Mouse (Mus musculus): ENCODE data around the gene Myh2. TPM values are rescaled to one million over a fixed set of nuclear protein-coding genes. Genes with fewer than 3 reads are reported as not detected.

Myh2 gene
- 0.03 TPM in 1 of 2 replicates, not detected in the other for polyA plus RNA-seq (2014; fragmentation: Nextera tagmentation; extraction: Ambion mirVana)

DNA sequence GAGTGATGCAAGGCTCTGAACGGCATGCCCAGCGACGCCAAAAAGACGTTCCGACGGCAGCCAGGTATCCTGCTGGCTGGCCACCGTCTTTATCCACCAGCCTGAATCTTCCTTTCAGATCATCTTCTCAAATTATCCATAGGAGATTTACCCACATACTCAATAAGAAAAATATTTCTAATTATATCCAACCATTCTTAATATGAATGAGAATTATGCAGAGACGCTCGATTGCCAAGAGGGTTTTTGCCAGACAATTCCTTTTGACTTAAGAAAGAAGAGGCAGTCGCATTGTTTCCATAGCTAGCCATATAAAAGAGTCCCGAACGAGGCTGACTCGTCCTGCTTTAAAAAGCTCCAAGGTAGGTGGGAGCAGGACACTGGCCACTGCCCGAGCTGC is at the start of gene Myh2:
TSS of gene Myh2 (plus strand) at position 301 of the 400 bp plus-strand sequence.
- Histone ChIP-seq H3K4me2 (replicated peaks; ENCODE audit: low read depth, low read length) (no peak within 1 kb of the TSS), H3K9ac (ENCODE audit: low read depth, low read length) (no peak within 1 kb of the TSS), H3K36me3 (ENCODE audit: control insufficient read depth, insufficient read depth, low read length) (no peaks in the 10 kb centered on the region), H3K4me3 (ENCODE audit: low read depth, low read length) (no peak within 1 kb of the TSS), H3K27ac (ENCODE audit: low read depth, low read length) (no peak within 1 kb of the TSS), H3K4me1 (replicated peaks; ENCODE audit: control insufficient read depth, insufficient read depth, low read length) (no peaks in the 10 kb centered on the region), H3K9me3 (ENCODE audit: control insufficient read depth, low read length) (no peaks in the 10 kb centered on the region), H3K27me3 (ENCODE audit: control insufficient read depth, insufficient read depth, low read length) (no peaks in the 10 kb centered on the region)
- ATAC-seq (ENCODE audit: low FRiP score) (no peak), DNase-seq (ENCODE audit: low spot score) (no peak)
- 73% methylated on average over 14 of the region's 14 CpGs for WGBS

DNA sequence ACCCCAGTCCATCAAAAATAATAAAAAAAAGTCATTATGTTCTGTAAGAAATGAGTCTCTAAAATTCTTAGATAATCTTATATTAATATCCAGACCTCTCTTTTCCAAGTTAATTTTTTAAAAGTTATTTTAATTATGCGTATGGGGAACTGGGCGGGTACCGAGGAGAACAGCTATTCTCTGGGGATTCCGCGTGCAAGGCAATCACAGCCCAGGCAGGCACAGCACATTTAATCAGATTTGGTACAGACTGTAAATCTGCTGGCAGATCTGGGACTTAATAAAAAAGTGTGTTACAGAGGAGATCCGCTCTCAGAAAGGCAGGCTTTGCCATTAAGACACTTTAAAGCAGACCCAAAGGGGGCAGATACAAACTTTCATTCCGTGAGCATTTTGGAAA is 45.9 kb upstream of the Myh2 start:
- DNase-seq (ENCODE audit: low spot score): no peak
- no peak for ATAC-seq (ENCODE audit: low FRiP score)
- Histone ChIP-seq H3K27ac (ENCODE audit: low read depth, low read length) (no peak overlapping the region), H3K9me3 (ENCODE audit: control insufficient read depth, low read length) (no peaks in the 10 kb centered on the region), H3K4me2 (replicated peaks; ENCODE audit: low read depth, low read length) (no peak overlapping the region), H3K9ac (ENCODE audit: low read depth, low read length) (no peak overlapping the region), H3K27me3 (ENCODE audit: control insufficient read depth, insufficient read depth, low read length) (no peaks in the 10 kb centered on the region), H3K4me1 (replicated peaks; ENCODE audit: control insufficient read depth, insufficient read depth, low read length) (no peaks in the 10 kb centered on the region), H3K4me3 (ENCODE audit: low read depth, low read length) (no peak overlapping the region), H3K36me3 (ENCODE audit: control insufficient read depth, insufficient read depth, low read length) (no peaks in the 10 kb centered on the region)
- 81% methylated on average over 7 of the region's 7 CpGs for whole genome bisulfite sequencing

DNA sequence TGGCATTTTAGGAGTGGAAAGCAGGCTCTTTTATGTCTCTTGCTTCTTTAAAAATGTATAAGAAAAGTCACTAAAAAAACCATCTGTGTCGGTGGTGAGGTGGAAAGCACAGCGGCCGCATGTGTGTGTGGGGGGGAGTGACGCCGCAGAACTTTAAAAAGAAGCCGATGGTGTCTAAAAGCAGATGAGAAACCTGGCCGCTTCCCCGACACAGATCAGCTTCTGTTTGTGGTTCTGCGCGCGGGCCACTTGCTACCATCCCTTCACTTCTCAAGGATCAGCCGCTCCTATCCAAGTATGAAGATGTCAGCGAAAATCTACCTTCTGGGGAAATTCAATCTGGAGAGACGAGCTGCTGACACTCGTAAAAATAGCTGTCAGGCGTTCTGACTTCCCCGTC is 45.5 kb upstream of the Myh2 start:
- Histone ChIP-seq H3K9me3 (ENCODE audit: control insufficient read depth, low read length) (no peaks in the 10 kb centered on the region), H3K4me2 (replicated peaks; ENCODE audit: low read depth, low read length) (no peak overlapping the region), H3K4me1 (replicated peaks; ENCODE audit: control insufficient read depth, insufficient read depth, low read length) (no peaks in the 10 kb centered on the region), H3K27me3 (ENCODE audit: control insufficient read depth, insufficient read depth, low read length) (no peaks in the 10 kb centered on the region), H3K27ac (ENCODE audit: low read depth, low read length) (no peak overlapping the region), H3K9ac (ENCODE audit: low read depth, low read length) (no peak overlapping the region), H3K36me3 (ENCODE audit: control insufficient read depth, insufficient read depth, low read length) (no peaks in the 10 kb centered on the region), H3K4me3 (ENCODE audit: low read depth, low read length) (no peak overlapping the region)
- DNase-seq (ENCODE audit: low spot score): no peak
- ATAC-seq (ENCODE audit: low FRiP score): no peak
- WGBS: 78% methylated on average over 17 of the region's 17 CpGs

DNA sequence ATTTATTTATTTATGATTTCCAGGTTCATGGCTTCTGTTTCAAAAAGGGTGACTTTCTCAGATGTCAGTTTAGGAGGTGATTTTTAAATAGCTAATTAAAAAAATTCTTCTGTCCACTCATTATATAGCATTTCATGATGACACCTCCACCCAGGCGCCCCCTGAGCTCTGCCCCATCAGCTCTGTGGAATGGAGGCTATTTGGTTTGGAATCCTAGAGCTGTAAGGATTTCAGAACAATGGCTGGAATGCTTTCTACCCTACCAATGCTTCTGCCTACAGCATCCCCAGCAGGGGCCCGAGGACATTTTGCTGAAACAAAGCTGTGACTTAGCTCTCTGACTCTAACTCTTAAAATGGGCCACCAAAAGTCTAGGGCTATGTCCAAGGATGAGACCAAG is 37.3 kb upstream of the Myh2 start:
- no peak overlapping the region for H3K4me2 ChIP-seq (replicated peaks; ENCODE audit: low read depth, low read length)
- no peaks in the 10 kb centered on the region for H3K4me1 ChIP-seq (replicated peaks; ENCODE audit: control insufficient read depth, insufficient read depth, low read length)
- DNase-seq (ENCODE audit: low spot score) (no peak), ATAC-seq (ENCODE audit: low FRiP score) (no peak)
- H3K36me3 ChIP-seq (ENCODE audit: control insufficient read depth, insufficient read depth, low read length): no peaks in the 10 kb centered on the region
- H3K9ac ChIP-seq (ENCODE audit: low read depth, low read length): no peak overlapping the region
- 67% methylated on average over 2 of the region's 2 CpGs for WGBS
- H3K27ac ChIP-seq (ENCODE audit: low read depth, low read length): no peak overlapping the region
- no peaks in the 10 kb centered on the region for H3K27me3 ChIP-seq (ENCODE audit: control insufficient read depth, insufficient read depth, low read length)
- no peaks in the 10 kb centered on the region for H3K9me3 ChIP-seq (ENCODE audit: control insufficient read depth, low read length)
- H3K4me3 ChIP-seq (ENCODE audit: low read depth, low read length): no peak overlapping the region

DNA sequence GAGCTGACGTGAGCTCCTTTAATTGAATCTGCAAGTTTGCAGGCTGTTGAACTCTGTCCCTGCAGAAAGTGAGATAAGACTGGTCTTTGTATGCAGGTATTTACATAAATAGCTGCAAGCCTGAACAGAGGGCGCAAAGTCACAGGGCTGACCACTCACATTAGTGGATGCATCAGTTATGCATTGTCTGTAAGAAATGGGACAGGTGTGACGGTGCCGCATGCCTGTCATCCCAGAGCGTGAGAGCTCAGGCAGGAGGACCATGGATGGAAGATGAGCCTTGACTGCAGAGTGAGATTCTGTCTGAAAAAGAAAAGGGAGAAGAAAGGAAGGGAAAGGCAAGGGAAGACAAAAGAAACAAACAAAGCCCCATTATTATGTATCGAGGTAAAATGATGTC is 36.2 kb upstream of the Myh2 start:
- Histone ChIP-seq H3K4me3 (ENCODE audit: low read depth, low read length) (no peak overlapping the region), H3K27me3 (ENCODE audit: control insufficient read depth, insufficient read depth, low read length) (no peaks in the 10 kb centered on the region), H3K4me1 (replicated peaks; ENCODE audit: control insufficient read depth, insufficient read depth, low read length) (no peaks in the 10 kb centered on the region), H3K36me3 (ENCODE audit: control insufficient read depth, insufficient read depth, low read length) (no peaks in the 10 kb centered on the region), H3K9me3 (ENCODE audit: control insufficient read depth, low read length) (no peaks in the 10 kb centered on the region), H3K4me2 (replicated peaks; ENCODE audit: low read depth, low read length) (no peak overlapping the region), H3K9ac (ENCODE audit: low read depth, low read length) (no peak overlapping the region), H3K27ac (ENCODE audit: low read depth, low read length) (no peak overlapping the region)
- no peak for DNase-seq (ENCODE audit: low spot score)
- whole genome bisulfite sequencing: 81% methylated on average over 6 of the region's 6 CpGs
- no peak for ATAC-seq (ENCODE audit: low FRiP score)

DNA sequence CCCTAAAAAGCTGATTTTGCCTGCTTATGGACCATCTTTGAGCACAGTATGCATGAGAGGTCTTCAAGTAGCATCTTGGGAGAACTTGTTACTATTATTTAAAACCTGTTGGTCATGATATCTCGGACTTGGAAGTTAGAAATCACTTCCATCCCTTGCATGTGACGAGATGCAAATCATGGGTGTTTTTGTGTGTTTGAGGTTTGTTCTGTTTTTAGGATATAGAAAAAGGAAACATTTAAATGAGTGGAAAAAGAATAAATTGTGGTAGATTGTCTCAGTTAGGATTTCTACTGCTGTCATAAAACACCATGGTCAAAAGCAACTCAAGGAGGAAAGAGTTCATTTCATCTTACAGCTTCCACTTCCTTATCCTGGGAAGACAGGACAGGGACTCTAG is 35.3 kb upstream of the Myh2 start:
- H3K36me3 ChIP-seq (ENCODE audit: control insufficient read depth, insufficient read depth, low read length): no peaks in the 10 kb centered on the region
- H3K4me1 ChIP-seq (replicated peaks; ENCODE audit: control insufficient read depth, insufficient read depth, low read length): no peaks in the 10 kb centered on the region
- H3K9me3 ChIP-seq (ENCODE audit: control insufficient read depth, low read length): no peaks in the 10 kb centered on the region
- no peak overlapping the region for H3K4me2 ChIP-seq (replicated peaks; ENCODE audit: low read depth, low read length)
- H3K27ac ChIP-seq (ENCODE audit: low read depth, low read length): no peak overlapping the region
- H3K27me3 ChIP-seq (ENCODE audit: control insufficient read depth, insufficient read depth, low read length): no peaks in the 10 kb centered on the region
- ATAC-seq (ENCODE audit: low FRiP score) (no peak), DNase-seq (ENCODE audit: low spot score) (no peak)
- 93% methylated on average over 2 of the region's 2 CpGs for WGBS
- H3K4me3 ChIP-seq (ENCODE audit: low read depth, low read length): no peak overlapping the region
- H3K9ac ChIP-seq (ENCODE audit: low read depth, low read length): no peak overlapping the region

DNA sequence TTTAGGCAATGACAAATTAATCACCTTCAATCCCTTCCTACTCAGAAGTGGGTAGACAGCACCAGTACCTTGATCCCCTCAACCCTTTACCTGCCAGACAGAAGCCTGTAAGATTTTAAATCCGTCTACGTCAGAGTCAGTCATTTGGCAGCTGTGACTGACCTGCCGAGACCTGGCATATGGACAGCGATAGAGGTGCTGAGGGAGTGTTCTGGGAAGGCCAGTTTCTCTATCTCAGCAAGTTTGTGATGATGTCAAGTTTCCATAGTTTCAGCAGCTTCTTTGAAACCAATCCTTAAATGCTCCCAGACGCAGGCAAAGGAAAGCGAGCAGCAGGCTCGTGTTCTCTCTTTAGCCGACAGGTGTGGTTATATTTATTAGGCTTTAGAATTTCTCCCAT is 31.3 kb upstream of the Myh2 start:
- 88% methylated on average over 8 of the region's 8 CpGs for WGBS
- H3K9me3 ChIP-seq (ENCODE audit: control insufficient read depth, low read length): no peaks in the 10 kb centered on the region
- DNase-seq (ENCODE audit: low spot score) (no peak), ATAC-seq (ENCODE audit: low FRiP score) (no peak)
- no peaks in the 10 kb centered on the region for H3K36me3 ChIP-seq (ENCODE audit: control insufficient read depth, insufficient read depth, low read length)
- no peaks in the 10 kb centered on the region for H3K4me1 ChIP-seq (replicated peaks; ENCODE audit: control insufficient read depth, insufficient read depth, low read length)
- H3K9ac ChIP-seq (ENCODE audit: low read depth, low read length): no peak overlapping the region
- no peak overlapping the region for H3K27ac ChIP-seq (ENCODE audit: low read depth, low read length)
- no peak overlapping the region for H3K4me3 ChIP-seq (ENCODE audit: low read depth, low read length)
- no peak overlapping the region for H3K4me2 ChIP-seq (replicated peaks; ENCODE audit: low read depth, low read length)
- no peaks in the 10 kb centered on the region for H3K27me3 ChIP-seq (ENCODE audit: control insufficient read depth, insufficient read depth, low read length)

DNA sequence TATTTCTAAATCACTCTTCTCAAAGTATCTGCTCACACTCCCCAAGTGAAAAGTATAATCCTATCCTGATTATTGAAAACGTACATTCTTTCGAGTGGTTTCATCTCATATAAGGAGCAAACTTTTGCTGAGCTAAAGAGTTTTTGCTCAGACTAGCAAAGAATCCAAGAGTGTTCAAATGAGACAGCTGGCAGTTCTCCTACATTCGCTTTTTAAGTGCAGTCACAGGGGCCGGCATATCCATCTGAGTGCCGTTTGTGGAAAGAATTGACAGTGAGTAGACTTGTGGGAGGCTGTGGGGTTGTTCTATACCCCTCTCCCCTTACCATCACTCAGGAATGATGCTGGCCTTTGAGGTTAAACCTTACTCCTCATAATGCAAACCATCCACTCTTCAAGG is 30.7 kb upstream of the Myh2 start:
- Histone ChIP-seq H3K36me3 (ENCODE audit: control insufficient read depth, insufficient read depth, low read length) (no peaks in the 10 kb centered on the region), H3K4me1 (replicated peaks; ENCODE audit: control insufficient read depth, insufficient read depth, low read length) (no peaks in the 10 kb centered on the region), H3K9ac (ENCODE audit: low read depth, low read length) (no peak overlapping the region), H3K27me3 (ENCODE audit: control insufficient read depth, insufficient read depth, low read length) (no peaks in the 10 kb centered on the region), H3K9me3 (ENCODE audit: control insufficient read depth, low read length) (no peaks in the 10 kb centered on the region), H3K4me3 (ENCODE audit: low read depth, low read length) (no peak overlapping the region), H3K4me2 (replicated peaks; ENCODE audit: low read depth, low read length) (no peak overlapping the region), H3K27ac (ENCODE audit: low read depth, low read length) (no peak overlapping the region)
- WGBS: 82% methylated on average over 5 of the region's 5 CpGs
- DNase-seq (ENCODE audit: low spot score) (no peak), ATAC-seq (ENCODE audit: low FRiP score) (no peak)

DNA sequence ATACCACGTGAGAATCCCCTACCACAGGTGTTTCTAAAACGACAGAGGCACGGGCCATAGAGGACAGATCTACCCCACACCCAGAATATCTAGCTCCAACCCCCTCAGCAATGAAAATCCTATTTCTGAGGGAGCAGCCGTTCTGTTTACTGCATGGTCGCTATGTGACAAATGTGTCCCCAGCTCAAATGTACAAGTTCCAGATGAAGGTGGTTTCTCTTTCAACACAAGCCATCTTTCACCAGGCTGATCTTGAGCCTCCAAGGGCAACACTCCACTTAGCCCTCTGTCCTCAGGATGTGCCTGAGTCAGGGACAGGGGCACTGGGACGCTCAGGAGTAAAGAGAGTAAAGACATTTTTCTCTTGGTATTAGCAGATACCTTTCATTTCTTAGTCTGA is 29.8 kb upstream of the Myh2 start:
- Histone ChIP-seq H3K27me3 (ENCODE audit: control insufficient read depth, insufficient read depth, low read length) (no peaks in the 10 kb centered on the region), H3K4me2 (replicated peaks; ENCODE audit: low read depth, low read length) (no peak overlapping the region), H3K9ac (ENCODE audit: low read depth, low read length) (no peak overlapping the region), H3K4me3 (ENCODE audit: low read depth, low read length) (no peak overlapping the region), H3K9me3 (ENCODE audit: control insufficient read depth, low read length) (no peaks in the 10 kb centered on the region), H3K27ac (ENCODE audit: low read depth, low read length) (no peak overlapping the region), H3K4me1 (replicated peaks; ENCODE audit: control insufficient read depth, insufficient read depth, low read length) (no peaks in the 10 kb centered on the region), H3K36me3 (ENCODE audit: control insufficient read depth, insufficient read depth, low read length) (no peaks in the 10 kb centered on the region)
- DNase-seq (ENCODE audit: low spot score): no peak
- WGBS: 74% methylated on average over 6 of the region's 6 CpGs
- no peak for ATAC-seq (ENCODE audit: low FRiP score)

Data from hindbrain, embryonic 11.5 days (tissue).